Mouse (Mus musculus) adrenal gland, adult 18-20 months (tissue): Measurements from ENCODE around the gene Cggbp1. TPM values are rescaled to one million over a fixed set of nuclear protein-coding genes. Genes with fewer than 3 reads are reported as not detected.

Experiments used
- DNase-seq, 2 experiments: peaks; one replicate each; pipeline ENCODE4 v3.0.0; 2021 to 2022; ENCODE audit warnings: low spot score in 2 of 2
- total RNA-seq, 2 experiments: library from RNA; stranded (reverse); gene quantifications; 1 replicate in 1 of 2; 2 replicates in 1 of 2; pipeline ENCODE4 v1.2.3; 2021

Cggbp1 gene
- total RNA-seq, 2 experiments from 2014 or later, result 125 to 140 TPM

DNA sequence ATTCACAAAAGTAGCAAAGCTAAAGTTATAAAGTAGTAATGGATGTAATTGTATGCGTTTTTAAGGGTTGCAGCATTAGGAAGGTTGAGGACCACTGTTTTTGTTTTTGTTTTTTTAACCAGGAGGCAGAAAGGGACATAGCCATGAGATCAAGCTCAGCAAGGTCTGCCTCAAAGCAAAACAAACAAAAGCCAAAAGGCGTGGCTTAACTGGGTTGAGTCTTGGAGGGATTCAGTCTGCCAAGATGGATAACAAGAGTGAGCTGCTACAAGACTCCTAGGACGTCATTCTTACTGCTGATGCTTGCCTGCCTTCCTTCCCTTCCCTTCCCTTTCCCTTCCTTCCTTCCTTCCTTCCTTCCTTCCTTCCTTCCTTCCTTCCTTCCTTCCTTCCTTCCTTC, 20.5 kb downstream of the Cggbp1 start:
- no peak for DNase-seq

DNA sequence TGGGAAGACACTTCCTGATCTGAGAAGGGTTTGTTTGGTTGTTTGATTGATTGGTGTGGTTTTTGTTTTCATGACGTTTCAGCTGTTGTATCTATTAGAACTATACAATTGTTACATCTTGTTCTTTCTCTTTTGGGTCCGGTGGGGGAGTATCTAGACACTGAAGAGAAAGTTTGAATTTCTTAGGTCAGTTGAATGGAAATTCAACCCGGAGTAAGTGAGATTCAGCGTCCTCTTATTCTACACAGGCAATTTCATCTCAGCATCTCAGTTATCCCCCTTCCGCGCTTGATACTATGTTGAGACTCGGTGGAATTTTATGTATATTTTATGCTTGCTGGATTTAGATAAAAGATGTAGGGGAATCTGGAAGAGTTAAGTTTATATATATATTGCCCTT, 21.0 kb downstream of the Cggbp1 start:
- no peak for DNase-seq

DNA sequence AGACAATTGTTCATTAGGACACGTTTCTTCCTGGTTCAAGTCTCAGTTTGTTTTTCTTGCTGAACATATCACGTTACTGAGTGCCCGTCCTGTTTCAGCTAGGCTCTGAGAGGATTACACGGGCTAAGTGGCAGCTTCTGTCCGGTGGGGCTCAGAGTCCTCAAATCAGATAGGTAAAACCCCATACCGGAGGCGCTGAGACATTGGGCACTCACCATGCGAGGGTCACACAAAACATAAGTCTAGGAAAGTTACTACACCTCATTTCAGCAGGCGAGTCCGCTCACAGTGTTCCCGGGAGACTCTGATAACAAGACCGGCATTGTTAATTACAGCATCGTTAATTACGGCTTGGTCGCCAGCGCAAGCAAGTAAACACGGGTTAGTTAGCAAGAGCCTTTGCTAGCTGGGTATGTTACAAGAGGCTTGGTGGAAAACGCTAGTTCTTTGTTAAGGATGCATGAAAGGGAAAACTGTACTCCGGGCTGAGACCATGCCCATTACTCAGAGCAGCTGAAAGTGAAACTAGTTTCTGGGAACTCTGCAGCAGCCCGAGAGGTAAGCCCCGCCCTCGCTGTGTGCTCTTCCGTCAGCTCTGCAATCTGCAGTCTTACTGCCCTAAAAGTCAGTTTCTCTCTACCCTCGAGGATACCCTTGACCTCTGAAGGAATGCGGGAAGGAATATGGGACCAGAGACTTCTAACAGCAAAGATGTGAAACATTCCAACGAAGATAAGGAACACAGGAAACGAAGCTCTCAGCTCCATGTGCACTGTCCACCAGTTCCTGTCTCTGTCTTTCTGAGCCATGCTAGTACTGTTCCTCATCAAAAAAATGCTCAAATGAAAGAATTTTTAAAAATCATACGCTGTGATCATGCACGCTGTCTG, 21.9 kb downstream of the Cggbp1 start:
- peak; percentile 55 to 73 for DNase-seq

DNA sequence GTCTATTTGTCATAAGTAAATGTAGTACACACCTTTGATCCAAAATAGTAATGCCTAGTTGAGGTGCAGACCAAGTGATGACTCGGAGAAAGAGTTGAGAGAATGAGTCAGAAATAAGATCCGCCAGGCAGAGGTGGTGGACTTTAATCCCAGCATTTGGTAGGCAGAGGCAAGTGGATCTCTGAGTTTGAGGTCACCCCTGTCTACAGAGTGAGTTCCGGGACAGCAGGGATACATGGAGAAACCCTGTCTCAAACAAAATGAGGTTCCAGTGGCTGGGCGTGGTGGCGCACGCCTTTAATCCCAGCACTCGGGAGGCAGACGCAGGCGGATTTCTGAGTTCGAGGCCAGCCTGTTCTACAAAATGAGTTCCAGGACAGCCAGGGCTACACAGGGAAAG, 23.6 kb downstream of the Cggbp1 start:
- no peak for DNase-seq

DNA sequence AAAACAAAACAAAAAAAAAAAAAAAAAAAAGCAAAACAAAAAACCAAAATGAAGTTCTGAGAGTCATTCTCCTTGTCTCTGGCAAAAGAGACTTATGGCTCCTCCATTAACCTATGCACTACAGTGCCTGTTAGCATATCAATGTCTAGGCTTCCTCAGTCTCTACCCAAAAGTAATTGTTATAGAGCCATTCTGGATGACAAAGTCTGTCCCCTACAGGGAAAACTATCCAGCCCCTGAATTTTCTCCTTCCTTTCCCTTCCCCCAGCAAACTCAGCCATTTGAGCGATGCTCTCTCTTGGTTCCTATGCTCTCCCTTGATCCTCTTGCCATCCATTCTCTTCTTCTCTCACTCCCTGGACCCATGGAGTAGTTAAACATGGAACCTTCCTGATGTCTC, 24.0 kb downstream of the Cggbp1 start:
- DNase-seq, result no peak

DNA sequence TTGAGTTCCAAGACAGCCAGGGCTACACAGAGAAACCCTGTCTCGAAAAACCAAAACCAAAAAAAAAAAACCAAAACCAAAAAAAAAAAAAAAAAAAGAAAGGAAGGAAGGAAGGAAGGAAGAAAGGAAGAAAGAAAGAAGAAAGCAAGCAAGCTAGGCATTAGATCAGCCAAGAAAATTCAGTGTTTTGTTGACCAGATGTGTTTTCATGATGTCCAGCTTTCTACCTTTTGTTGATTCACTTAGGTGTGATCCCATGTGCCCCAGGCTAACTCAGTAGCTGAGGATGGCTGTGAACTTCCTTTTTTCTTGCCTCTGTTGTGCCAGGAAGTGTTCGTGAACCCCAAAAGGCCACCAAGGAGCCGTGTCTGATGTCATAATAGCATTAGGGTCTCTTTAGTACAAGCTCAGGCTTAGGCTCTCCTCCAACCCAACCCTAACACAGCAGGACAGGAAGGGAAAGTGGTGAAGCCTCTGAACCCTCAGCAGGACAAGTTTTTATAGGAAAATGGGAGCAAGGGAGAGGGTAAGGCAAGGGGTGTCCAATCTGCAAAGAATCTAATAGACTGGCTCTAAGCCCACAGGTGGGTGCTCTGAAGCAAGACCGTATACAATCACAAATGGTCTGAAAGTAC, 25.0 kb downstream of the Cggbp1 start:
- no peak for DNase-seq

DNA sequence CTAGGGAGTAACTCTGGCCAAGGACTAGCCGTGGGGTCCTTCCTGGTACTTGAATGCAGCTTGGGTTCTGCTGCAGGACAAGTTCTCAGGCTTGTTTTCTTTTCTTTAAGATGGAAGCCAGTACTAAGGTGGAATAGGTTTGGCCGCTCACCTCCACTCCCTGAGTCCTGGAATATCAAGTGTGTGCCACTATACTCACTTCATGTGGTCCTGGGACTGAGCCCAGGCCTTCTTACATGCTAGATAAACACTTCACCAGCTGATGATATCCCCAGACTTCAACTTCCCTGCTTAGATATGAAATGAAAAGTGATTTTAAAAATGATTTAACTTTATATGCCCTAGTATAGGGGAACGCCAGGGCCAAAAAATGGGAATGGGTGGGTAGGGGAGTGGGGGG, 25.5 kb downstream of the Cggbp1 start:
- DNase-seq, result no peak

DNA sequence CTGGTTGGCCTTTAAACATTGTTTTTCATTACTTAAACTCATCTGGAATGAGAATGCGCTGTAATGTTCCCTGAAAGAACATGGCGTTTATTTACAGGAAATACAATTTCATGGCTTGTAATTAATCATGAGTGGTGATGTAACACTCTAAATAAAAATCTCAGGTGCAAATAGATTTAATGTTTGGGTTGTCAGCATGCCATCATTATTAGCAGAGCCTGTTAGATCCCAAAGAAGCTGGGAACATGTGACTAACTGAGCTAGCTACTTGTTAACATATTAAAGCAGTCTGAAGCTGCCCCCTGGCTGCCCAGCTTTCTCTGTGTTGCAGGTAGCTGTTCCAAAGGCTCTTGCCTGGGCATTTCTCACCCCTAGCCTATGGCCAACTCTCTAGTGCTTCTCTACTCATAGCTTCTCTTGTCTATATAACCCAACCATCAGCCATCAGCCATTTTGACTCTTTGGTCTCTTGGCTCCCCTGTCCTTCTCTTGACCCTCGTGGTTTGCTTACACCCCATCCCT, 26.9 kb downstream of the Cggbp1 start:
- DNase-seq, result no peak

DNA sequence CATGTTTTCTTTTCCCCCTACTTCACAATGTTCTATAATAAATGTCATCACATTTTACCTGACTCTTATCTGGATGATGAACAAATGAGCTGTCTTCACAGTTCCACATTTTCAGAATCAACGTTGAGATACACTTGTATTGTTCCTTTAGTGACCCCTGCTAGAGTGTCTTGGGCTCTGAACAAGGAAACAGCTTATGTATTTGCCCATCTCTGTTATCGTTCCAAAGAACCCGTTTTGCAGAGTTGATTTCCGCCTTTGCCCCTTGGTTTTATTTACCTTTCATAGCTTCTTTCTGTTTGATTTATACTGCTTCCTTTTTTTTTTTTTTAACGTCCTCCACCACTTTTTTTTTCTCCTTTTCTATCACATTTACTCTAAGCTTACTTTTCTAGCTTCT, 27.9 kb downstream of the Cggbp1 start:
- no peak for DNase-seq

DNA sequence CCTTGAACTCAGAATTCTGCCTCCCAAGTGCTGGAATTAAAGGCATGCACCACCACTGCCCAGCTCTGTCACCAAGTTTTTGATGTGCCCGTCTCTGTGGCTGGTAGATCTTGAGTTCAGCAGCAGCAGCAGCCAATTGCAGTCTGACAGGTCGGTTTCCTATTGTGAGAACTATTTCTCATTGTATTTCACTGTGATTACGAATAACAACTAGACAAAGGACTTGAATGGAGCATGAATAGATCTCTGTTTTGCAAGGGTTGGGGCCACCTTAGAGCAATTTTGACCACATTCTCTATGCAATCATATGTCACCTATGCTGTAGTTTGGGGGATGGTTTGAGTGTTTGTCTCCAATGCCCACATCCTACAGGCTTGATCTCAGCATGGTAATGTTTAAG, 29.2 kb downstream of the Cggbp1 start:
- DNase-seq, result no peak

DNA sequence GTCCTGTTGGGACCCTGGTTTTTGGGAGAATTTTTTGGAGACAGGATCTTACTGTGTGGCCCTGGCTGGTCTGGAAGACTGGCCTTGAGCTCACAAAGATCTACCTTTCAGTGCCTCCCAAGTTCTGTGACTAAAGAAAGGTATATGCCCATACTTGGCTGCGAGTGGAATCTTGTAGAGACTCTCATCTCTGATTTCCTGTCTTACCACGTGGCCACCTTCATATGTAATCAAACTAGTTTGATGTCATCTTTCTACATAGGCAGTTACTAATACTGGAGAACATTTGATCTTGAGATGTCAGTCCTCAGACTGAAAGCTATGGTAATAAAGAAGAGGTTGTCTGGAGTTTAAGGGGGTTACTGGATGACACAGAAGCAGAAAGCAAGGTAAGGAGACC, 29.6 kb downstream of the Cggbp1 start:
- DNase-seq, result no peak

DNA sequence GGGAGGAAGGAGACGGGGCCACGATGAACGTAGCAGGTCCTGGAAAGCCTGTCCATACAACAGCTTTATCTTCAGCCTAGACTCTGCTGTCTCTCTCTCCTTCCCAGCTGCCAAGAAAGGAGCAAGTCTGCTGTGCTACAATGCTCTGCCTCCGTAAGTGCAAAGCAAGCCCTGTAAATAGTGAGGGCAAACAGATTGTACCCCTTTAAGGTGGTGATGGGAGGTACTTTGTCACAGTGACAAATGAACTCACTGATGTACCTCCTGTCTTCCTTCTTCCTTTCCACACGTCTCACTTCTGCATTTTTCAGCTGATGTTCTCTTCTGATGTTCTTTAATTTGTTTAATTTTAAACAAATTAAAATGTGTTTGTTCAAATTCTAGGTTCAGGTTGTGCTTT, 32.1 kb downstream of the Cggbp1 start:
- peak in 1 of 2 experiments; percentile 29 for DNase-seq

DNA sequence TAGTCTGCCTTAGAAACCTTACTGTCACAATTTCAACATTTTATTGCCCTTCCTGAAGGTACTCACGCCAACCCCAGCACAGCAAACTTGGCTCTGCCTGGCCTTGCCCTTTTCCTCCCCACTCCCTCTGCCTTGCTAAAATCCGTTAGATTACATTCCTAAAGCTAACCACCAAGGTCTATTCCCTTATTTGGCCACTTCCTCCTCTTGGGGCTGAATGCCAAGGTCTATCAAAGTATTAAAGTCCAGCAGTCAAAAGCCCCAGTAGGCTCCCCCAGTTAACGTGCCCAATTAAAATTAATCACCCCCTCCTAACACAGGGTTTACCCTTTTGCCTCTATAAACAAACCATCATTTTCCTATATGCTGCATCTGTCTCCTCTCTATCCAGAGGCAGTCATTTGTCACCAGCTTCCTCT, 32.6 kb downstream of the Cggbp1 start:
- peak in 1 of 2 experiments; percentile 47 for DNase-seq

DNA sequence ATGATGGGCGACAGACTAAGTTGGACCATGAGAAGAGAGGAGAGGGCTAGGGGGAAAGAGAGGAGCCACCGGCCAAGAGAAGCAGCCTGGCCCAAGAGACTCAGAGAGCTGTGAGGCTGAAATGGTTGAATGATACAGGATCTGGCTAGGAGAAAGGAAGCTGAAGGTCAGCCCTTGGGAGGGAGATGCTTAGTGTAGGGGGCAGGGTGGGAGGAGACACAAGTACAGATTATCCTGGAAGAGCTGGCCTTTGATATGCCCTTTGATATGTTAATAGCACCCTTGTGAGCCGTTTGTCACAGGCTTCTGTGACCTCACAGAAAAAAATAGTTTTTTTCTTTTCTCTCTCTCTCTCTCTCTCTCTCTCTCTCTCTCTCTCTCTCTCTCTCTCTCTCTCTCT, 33.3 kb downstream of the Cggbp1 start:
- peak in 1 of 2 experiments; percentile 31 for DNase-seq

DNA sequence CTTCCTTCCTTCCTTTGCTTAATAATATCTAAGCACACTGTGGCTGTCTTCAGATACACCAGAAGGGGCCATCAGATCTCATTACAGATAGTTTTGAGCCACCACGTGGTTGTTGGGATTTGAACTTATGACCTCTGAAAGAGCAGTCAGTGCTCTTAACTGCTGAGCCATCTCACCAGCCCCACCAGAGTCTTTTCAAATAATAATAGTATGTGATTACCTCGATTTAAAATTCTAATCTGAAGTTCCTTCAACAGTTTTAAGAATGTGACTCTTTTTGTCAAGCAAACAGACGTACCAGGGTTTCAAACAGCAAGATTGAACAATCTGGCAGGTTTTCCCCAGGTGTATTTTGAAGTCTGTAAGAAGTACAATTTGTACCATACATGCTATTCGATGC, 33.8 kb downstream of the Cggbp1 start:
- DNase-seq, result no peak

DNA sequence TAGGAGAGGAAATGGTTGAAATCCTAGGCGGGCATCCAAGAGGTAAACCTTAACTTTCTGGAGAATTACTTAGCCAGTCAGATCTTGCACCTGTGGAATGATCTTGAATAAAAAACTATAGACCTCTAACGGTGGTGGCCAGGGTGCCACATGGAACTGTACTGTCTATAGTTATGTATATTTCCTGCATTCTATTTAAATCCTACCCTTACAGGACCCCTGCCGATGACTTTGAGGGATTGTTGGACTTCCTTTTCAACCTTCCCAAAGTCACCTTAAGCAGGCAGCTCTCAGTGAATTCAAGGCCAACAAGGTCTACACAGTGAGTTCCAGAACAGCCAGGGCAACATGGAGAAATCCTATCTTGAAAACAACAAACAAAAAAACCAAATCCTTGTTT, 37.7 kb downstream of the Cggbp1 start:
- DNase-seq, result no peak

DNA sequence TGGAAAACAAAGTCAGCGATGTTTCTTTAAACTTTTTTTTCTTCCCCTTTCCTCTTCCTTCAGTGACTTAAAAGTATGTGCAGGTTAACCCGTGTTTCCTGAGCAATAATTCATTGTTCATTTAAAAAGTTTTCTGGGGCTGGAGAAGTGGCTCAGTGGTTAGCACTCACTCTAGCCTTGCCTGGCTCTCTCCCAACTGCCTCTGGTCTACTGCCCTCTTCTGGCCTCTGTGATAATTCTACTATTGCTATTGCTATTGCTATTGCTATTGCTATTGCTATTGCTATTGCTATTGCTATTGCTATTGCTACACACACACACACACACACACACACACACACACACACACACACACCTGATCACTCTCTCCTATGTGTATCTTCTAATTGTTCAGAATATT, 47.3 kb downstream of the Cggbp1 start:
- DNase-seq, result no peak

DNA sequence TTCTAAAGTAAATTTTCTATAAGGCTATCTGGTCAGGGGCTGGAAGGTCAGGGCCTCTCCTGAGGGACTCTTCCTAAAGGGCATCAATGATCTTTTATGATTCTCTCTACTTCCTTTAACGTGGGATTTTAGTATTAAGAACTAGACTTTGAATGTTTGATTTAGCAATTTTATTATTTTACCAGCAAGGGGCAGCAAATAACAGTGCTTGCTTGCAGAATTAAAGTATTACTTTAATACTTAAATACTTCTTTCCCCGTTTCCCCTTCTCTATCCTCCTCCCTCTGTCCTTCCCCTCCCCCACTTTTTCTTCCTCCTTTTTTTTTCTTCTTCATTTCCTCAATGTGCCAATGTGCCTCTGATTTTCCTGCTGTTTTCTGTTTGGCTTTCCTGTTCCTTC, 51.5 kb downstream of the Cggbp1 start:
- no peak for DNase-seq

DNA sequence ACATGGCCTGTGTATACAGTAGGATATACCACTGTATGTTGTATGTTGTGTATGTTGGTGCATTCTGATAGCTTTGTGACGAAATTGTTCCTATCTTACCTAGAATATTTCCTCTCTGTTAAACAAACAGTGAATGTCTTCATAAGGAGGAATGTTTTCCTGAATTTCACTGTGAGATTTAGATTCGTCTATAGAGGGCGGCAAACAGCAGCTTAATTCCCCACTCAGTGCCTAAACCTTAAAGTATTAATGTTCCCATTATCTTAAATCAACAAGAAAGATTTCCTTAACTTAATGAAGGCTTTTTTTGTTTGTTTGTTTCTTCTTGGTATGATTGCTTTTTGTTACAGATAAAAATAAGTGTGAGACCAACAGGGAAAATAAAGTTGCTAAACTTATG, 55.3 kb downstream of the Cggbp1 start:
- no peak for DNase-seq

DNA sequence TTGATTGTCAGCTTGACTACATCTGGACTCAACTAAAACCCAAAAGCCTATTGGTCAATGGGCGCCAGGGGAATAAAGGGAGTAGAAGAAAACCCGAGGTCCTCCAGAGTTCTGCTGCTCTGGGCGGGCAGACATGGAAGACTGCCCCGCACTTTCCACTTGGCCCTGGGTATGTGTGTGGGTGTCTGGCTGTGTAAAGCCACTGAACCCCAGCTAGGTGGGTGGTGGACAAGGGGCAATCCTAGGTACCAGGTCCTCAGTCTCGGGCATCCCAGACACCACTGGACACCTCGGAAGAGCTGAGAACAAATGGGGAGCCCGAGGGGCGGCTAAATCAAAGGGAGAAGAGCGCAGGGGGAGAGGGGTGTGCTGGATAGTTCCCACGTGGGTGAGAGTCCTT, 57.0 kb downstream of the Cggbp1 start:
- DNase-seq, result no peak
